Mouse (Mus musculus) CH12.LX (cell line): Measurements from ENCODE around the gene Cadm1.

Source experiments
- CTCF ChIP-seq, 2 experiments: IDR thresholded peaks in 1 of 2; conservative IDR thresholded peaks in 1 of 2; 2 replicates each; pipeline ENCODE4 v1.5.1; 2011 to 2012; ENCODE audit warnings: low read depth in 2 of 2, low read length in 2 of 2, improper control_type of control experiment in 1 of 2, inconsistent platforms in 1 of 2, mild to moderate bottlenecking in 1 of 2, moderate library complexity in 1 of 2
- EP300 ChIP-seq: IDR thresholded peaks from 2 replicates; pipeline ENCODE4 v1.6.1; 2011; ENCODE audit warnings: low read length, improper control_type of control experiment
- ETS1 ChIP-seq: conservative IDR thresholded peaks from 2 replicates; pipeline ENCODE4 v1.6.1; 2012; ENCODE audit warnings: low read depth, mild to moderate bottlenecking, inconsistent platforms, low read length, improper control_type of control experiment, moderate library complexity
- GABPA ChIP-seq: IDR thresholded peaks from 2 replicates; pipeline ENCODE4 v1.6.1; 2012; ENCODE audit warnings: low read depth, low read length, improper control_type of control experiment, inconsistent platforms; ENCODE audit not compliant: insufficient replicate concordance
- HCFC1 ChIP-seq: IDR thresholded peaks from 2 replicates; pipeline ENCODE4 v1.6.1; 2012; ENCODE audit warnings: low read depth, mild to moderate bottlenecking, inconsistent platforms, low read length, improper control_type of control experiment
- MAX ChIP-seq: IDR thresholded peaks from 2 replicates; pipeline ENCODE4 v1.6.1; 2011; ENCODE audit warnings: low read length, improper control_type of control experiment
- RCOR1 ChIP-seq: conservative IDR thresholded peaks from 2 replicates; pipeline ENCODE4 v1.6.1; 2012; ENCODE audit warnings: low read depth, mild to moderate bottlenecking, inconsistent platforms, low read length, improper control_type of control experiment

- TF ChIP-seq ETS1: no peak
- TF ChIP-seq GABPA: no peak
- no peak for TF ChIP-seq HCFC1
- no peak for TF ChIP-seq EP300
- no peak for TF ChIP-seq RCOR1
- no peak for TF ChIP-seq CTCF (conservative IDR thresholded peaks at IDR 0.05 in 1 of 2, IDR thresholded peaks at IDR 0.05 in 1 of 2; ENCODE audit: low read depth in 2 of 2, low read length in 2 of 2)
- no peak for TF ChIP-seq MAX
Observed at GRCm38 (mm10) chr9:47759807-47760206, 229.8 kb downstream of the Cadm1 start.
